Mouse (Mus musculus): ENCODE measurements around the gene Tpi1.

DNA sequence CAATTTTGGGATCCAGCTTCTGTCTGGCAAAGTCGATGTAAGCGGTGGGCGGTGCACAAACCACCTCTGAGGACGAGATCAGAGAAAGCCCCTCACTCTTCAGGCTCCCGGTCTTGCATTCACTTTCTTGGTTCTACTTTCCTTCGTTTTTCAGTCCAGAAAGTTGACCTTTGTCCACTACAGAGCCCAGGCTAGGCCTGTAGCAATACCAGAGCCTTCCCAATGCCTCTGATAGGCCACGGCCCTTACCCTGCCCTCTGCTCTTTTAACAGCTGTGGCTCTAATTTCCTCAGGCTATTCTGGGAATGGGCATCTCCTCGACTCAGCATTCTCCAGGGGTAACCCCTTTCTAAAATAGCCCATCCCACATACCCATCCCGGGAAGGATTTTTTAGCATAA is 1.2 kb downstream of the Tpi1 start:
- TF ChIP-seq GATA1 (IDR thresholded peaks at IDR 0.05; ENCODE audit: low read length) (no peak), TAL1 (IDR thresholded peaks at IDR 0.05; ENCODE audit: low read length) (no peak)

Data from erythroblast, embryonic 14.5 days (primary cell).